Mouse (Mus musculus): ENCODE results near the gene Aldh1l2. TPM values are rescaled to one million over a fixed set of nuclear protein-coding genes. Genes with fewer than 3 reads are reported as not detected.
"Not testable (repeated sequence)": the region's sequence is repeated elsewhere in the genome, so short reads cannot be mapped to it uniquely, and the experiment has no call there.

The Aldh1l2 gene
- polyA plus RNA-seq (2012; rRNA removed) = 0.99 and 1.1 TPM in 2 replicates

DNA sequence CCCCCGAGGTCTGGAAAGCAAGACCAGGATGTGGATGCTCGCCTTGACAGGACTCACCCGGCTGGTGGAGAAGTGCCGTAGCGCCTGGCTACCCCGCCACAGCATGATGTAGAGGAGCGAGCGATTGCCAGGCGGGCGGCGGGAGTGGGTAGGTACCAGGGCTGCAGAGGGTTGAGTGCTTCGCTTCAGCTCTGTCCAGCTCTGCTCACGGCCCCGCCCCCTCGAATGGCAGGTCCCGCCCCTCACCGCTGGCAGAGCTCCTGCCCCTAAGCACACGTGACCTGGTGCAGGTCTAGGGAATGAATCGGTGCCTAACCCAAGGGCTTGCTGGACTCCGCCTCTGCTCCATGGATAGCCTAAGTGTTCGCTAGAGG, at the start of gene Aldh1l2:
TSS of gene Aldh1l2 (minus strand) at position 231 of the 374 bp plus-strand sequence.
- no peak for DNase-seq (ENCODE audit: low read depth)

DNA sequence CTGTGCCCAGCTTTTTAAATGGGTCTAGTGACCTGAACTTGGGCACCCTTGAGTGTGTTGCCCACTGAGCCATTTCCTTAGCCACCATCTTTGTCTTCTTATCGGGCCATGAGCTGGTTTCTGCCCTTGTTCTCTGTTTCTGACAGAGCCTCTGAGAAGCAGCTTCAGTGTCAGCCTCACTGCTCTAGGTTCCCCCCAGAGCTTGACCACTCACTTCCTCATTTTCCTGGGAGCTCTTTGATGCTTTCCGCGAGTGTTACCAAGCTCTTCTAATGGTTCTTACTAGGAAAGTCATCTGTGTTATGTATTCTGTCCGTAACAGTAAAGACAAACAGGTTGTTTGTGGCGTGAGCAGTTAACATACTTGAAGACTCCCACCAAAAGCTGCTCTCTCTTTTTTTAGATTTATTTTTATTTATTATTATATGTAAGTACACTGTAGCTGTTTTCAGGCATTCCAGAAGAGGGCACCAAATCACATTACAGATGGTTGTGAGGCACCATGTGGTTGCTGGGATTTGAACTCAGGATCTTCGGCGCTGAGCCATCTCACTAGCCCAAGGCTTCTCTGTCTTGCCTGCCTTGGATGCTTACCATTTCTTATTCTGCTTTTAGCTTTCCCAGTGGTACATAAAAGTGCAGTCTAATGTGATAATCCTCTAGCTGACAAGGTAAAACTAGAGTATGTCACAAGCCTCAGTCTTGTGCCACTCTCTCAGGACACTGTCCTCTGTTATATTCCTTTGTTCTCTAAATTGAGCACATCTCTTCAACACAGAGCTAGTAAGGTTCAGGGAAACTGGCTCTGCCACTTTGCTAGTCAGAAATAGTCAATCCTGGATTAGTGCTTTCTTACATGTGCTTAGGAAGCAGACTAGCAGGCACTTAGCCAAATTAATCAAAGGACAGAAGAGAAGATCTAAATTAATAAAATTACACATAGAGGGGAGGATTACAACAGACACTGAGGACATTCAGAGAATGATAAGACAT, 31.8 kb upstream of the Aldh1l2 start:
- DNase-seq (ENCODE audit: low read depth) = peak; percentile 59

DNA sequence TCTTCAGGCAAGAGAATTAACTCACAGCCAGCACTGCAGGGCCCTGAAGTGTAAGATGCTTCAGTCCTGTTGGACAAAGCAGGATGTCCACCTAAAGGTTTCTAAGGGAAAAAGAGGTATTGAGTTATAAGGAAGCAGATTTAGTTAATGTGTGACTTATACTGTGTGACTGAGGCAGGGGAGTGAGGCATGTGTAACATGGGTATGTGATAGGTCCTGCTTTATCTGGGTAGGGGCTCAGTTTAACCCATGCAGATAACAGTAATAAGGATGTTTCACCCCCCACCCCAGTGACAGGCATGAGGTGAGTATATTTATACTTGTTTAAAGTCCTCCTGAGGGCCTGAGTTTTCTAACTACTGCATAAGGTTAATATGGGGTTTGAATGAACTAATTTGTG, 29.1 kb upstream of the Aldh1l2 start:
- no peak for DNase-seq (ENCODE audit: low read depth)

DNA sequence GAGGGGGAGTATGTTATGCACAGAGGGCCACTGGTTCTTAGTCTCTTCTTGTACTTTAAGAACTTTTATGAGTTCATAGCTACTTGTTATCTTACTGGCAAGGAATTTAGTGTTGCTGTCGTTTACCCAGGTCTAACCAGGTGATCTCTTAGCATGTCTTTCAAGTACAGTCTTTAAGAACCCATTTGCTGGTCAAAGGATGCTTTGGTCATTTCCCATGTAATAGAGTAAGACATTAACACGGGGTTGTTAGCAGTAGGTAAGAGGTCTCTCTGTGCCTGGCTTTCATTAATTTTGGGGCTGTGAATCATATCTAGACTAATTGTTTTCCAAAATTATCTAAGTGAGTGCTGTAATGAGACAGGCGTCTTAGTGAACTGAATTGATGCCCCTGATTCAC, 11.4 kb upstream of the Aldh1l2 start:
- no peak for DNase-seq (ENCODE audit: low read depth)

DNA sequence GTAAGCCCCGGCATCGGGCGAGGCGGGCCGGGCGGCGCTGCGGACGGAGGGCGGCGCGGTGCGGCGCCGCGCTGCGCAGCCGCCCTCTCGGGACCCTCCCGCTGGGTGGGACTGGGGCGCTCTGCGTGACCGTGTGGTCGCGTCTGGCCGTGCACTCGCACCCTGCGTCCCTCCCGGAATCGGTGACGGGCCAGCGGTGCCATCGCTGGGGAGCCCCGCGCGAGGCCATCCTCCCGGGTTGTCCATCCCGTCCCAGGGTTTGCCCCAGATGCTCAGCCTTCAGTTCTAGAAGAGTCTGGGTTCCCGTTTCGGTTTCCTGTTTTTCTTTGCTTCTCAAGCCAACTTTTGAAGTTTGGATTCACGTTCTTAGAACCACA, 10.2 kb upstream of the Aldh1l2 start:
- DNase-seq (ENCODE audit: low read depth) = no peak

DNA sequence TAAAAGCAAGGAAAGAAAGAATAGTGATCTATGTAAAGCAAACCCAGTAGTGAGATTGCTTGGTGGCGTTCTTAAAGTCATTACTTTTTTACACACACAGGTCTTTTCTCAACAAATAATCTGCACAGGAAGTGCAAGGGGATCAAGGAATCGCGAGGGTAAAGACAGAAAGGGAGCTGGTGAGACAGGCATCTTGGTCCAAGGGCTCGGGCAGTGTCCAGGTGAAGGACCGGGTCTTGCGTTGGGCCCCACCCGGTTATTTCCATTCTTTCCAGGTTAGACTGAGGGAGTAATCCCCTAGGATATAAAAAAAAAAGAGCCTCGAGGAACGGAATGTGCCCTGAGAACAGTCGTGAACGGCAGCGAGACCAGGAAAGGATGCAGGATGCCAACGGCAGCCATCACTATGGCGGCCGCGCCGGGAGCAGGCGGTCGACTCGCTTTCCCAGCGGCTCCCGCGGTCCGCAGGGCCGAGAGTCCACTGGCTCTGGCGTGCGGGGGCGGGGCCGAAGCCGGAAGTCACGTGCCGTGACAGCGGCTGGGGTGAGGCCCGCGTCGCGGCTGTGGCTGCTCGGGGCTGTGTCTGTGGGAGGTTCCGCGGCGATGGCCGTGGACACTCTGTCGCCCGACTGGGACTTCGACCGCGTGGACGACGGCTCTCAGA, 9.6 kb upstream of the Aldh1l2 start, which contains the start of gene Washc4:
TSS of gene Washc4 (plus strand) at position 314 of the 664 bp plus-strand sequence.
- no peak for DNase-seq (ENCODE audit: low read depth)

- DNase-seq (ENCODE audit: low read depth) = no peak
These were observed 8.3 kb upstream of the Aldh1l2 start for GRCm38 (mm10) chr10:83542241-83542640.

- no peak for DNase-seq (ENCODE audit: low read depth)
These were observed 6.2 kb upstream of the Aldh1l2 start for GRCm38 (mm10) chr10:83540092-83540491.

- no peak for DNase-seq (ENCODE audit: low read depth)
These were observed 5.5 kb upstream of the Aldh1l2 start for GRCm38 (mm10) chr10:83539311-83539980.

DNA sequence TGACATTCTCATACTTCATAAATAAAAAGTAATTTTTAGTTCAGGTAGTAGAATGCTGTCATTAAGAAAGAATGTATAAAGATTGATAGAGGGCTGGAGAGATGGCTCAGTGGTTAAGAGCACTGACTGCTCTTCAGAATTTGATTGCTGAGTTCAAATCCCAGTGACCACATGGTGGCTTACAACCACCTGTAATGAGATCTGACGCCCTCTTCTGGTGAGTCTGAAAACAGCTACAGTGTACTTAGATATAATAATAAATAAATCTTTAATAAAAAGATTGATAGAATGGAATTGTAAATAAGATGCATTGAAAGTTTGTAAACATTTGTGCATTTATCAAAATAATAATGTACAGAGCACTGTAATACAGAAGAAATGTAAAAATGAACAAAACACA, 2.5 kb upstream of the Aldh1l2 start:
- no peak for DNase-seq (ENCODE audit: low read depth)

DNA sequence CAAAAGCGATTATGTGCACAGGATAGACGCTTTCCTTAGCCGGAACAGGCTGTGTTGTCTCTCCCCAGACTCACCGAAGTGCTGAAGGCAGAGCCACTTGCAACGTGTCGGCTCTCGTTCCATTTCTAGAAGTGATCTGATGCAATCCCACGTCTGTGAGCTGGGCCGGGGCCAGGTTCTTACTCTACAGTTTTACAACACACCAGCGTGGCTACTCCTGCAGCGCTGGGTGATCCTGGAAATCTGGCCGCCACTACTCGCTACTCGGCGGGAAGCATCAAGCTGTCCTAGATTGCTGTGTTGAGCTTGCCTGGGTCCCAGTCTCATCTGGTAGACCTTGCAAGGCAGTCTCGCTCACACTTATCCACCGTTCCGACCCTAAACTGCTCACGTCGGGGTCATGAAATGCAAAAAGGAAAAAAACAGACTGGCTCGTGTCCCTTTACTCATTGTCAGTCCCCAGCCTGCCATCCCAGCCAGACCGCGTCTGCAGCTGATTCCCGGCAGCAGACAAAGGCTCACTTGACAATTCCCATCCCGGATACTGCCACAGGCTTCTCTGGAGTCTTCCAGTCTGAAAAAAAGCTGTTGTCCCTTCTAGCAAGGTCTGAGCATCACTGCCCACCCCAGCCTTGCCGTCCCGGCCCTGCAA, 556 bp downstream of the Aldh1l2 start:
- peak; percentile 71 for DNase-seq (ENCODE audit: low read depth)

DNA sequence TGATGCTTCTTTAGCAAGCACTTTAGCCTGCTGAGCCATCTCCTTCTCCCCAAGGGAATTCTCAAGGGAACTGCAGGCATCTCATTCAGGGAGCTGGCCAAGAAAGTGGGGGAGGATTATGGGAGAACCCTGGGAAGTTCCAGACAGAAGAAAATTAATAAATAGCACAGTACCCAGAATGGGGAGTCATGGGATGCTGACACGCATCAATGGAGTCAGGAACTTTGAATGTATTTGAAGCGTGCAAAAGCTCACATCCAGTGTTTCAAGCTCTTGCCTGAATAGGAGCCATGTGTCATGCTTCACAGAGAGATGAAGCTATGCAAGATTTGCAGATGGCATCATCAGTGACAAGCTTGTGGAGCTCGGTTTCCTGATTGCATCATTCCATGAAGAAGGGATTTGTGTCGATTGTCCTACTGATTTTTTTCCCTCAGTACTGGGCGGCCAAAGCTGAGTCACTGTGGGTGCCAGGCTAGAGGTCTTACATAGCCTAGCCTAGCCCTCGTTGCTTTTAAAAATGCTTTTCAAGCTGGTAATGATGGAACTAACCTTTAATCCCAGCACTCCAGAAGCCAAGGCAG, 3.5 kb downstream of the Aldh1l2 start:
- DNase-seq (ENCODE audit: low read depth) = no peak

DNA sequence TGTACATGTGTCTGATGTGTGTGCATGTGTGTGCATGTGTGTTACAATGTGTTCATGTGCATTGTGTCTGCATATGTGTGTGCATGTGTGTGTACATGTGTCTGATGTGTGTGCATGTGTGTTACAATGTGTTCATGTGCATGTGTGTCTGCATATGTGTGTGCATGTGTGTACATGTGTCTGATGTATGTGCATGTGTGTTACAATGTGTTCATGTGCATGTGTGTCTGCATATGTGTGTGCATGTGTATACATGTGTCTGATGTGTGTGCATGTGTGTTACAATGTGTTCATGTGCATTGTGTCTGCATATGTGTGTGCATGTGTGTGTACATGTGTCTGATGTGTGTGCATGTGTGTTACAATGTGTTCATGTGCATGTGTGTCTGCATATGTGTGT, 9.7 kb downstream of the Aldh1l2 start:
- DNase-seq (ENCODE audit: low read depth) = not testable (repeated sequence)

GRCm38 (mm10) chr10:83520990-83521389, 12.9 kb downstream of the Aldh1l2 start:
- no peak for DNase-seq (ENCODE audit: low read depth)

- DNase-seq (ENCODE audit: low read depth) = no peak
These were observed 20.2 kb downstream of the Aldh1l2 start for GRCm38 (mm10) chr10:83513736-83514135.

DNA sequence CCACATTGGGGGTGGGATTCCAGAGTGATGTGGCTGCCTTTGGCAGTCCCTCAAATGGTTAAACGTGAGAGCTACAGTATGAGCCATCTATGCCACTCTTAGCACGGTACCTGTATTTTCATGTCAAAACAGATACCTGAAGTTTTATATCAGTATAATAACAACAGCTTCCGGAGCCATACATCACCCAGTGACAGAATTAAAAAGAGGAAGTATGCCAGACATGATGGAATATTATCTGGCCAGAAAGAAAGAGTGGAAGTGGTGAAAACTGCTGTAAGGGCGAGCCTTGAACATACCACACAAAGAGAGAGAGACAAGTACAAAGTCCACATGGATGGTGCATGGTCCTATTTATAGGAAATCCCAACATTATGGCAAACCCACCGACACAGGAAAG, 22.6 kb downstream of the Aldh1l2 start:
- no peak for DNase-seq (ENCODE audit: low read depth)

- no peak for DNase-seq (ENCODE audit: low read depth)
These were observed 24.8 kb downstream of the Aldh1l2 start for GRCm38 (mm10) chr10:83508962-83509660.

DNA sequence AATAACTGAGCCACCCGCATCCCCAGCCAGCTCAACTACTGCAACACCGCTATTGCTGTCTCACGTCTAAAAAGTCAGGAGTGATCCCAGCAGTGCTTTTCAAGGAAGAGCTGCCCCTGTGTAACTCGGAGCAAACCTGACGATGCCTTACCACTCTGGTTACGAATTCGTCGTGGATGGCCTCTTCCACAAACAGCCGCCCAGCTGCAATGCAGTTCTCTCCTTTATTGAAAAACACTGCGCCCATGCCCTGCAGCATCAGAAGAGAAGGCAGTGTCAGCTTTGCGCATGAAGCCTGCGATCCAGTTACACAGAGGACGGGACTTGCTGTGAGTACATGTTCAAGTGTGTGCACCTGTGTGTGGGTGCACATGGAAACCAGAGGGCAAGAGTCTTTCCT, 36.6 kb downstream of the Aldh1l2 start:
- no peak for DNase-seq (ENCODE audit: low read depth)

GRCm38 (mm10) chr10:83490506-83490905, 43.4 kb downstream of the Aldh1l2 start:
- no peak for DNase-seq (ENCODE audit: low read depth)

DNA sequence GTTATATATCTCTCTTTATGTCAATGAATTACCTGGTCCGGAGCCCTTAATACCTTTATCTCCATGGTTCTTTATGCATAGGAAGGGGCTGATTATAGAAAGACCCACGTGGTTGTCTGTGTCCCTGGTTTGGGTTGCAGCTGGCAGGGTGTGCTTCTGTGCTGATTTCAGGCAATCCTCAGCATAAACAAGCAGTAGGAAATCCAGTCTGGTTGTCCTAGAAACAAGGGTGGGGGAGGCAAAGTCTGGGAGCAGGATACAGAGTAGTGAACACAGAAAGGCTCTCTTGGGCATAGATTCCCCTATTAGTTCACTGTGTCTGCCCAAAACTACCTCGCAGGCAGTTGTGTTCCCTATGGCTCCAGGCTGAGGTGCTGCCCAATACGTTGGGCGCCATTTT, 56.7 kb downstream of the Aldh1l2 start:
- DNase-seq (ENCODE audit: low read depth) = no peak

DNA sequence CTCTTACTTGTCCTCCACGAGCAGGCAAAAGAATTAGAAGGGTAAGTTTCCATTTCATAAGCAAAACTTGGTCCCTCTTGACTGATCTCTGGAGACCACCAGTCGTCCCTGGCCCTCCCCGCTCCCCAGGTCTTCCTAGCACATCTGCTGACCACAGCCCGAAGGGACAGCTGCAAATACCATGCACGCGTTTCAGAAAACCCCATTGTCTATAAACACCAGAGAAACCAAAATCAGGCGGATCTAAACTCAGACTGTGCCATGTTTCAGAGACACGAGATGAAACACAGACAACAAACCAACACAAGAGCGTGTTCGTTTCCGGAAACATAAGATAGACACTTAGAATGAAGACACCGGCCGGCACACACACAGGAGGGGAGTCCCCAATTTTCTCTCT, 58.7 kb downstream of the Aldh1l2 start:
- no peak for DNase-seq (ENCODE audit: low read depth)

All from gonadal fat pad, adult 2 months (tissue).